Mouse (Mus musculus) mesoderm, embryonic 11.5 days (tissue): ENCODE measurements around the gene Pou2f1.

Experiments used
- DNase-seq: peaks from one replicate; pipeline ENCODE4 v3.0.0-alpha.2; 2012; ENCODE audit warnings: low read depth, low spot score

The Pou2f1 gene

GRCm38 (mm10) chr1:165961676-165962364, 40.7 kb downstream of the Pou2f1 start:
- no peak for DNase-seq

GRCm38 (mm10) chr1:165958159-165958558, 44.3 kb downstream of the Pou2f1 start:
- DNase-seq: no peak

GRCm38 (mm10) chr1:165948214-165948813, 54.2 kb downstream of the Pou2f1 start:
- no peak for DNase-seq

- no peak for DNase-seq
Measured at GRCm38 (mm10) chr1:165943270-165943669, 59.2 kb downstream of the Pou2f1 start.

- no peak for DNase-seq
Measured at GRCm38 (mm10) chr1:165935466-165935818, 67.0 kb downstream of the Pou2f1 start.

- DNase-seq: no peak
Measured at GRCm38 (mm10) chr1:165934648-165935465, 67.6 kb downstream of the Pou2f1 start.

GRCm38 (mm10) chr1:165933915-165934647, 68.4 kb downstream of the Pou2f1 start:
- no peak for DNase-seq

GRCm38 (mm10) chr1:165932842-165933241, 69.6 kb downstream of the Pou2f1 start:
- DNase-seq: no peak

- DNase-seq: no peak
Measured at GRCm38 (mm10) chr1:165930510-165930909, 72.0 kb downstream of the Pou2f1 start.

- DNase-seq: no peak
Measured at GRCm38 (mm10) chr1:165927507-165928279, 74.8 kb downstream of the Pou2f1 start.

- DNase-seq: no peak
Measured at GRCm38 (mm10) chr1:165925207-165925606, 77.3 kb downstream of the Pou2f1 start.

GRCm38 (mm10) chr1:165922488-165922887, 80.0 kb downstream of the Pou2f1 start:
- no peak for DNase-seq

GRCm38 (mm10) chr1:165921026-165921425, 81.5 kb downstream of the Pou2f1 start:
- DNase-seq: no peak

GRCm38 (mm10) chr1:165914416-165914801, 88.1 kb downstream of the Pou2f1 start:
- DNase-seq: no peak

GRCm38 (mm10) chr1:165913720-165914415, 88.6 kb downstream of the Pou2f1 start:
- DNase-seq: no peak

- no peak for DNase-seq
Measured at GRCm38 (mm10) chr1:165909471-165909870, 93.0 kb downstream of the Pou2f1 start.

- DNase-seq: no peak
Measured at GRCm38 (mm10) chr1:165908806-165909205, 93.7 kb downstream of the Pou2f1 start.

- DNase-seq: no peak
Measured at GRCm38 (mm10) chr1:165908153-165908552, 94.3 kb downstream of the Pou2f1 start.

GRCm38 (mm10) chr1:165903596-165903995, 98.9 kb downstream of the Pou2f1 start:
- no peak for DNase-seq

- no peak for DNase-seq
Measured at GRCm38 (mm10) chr1:165891686-165892085, 110.8 kb downstream of the Pou2f1 start.
